Mouse (Mus musculus): ENCODE results near the gene Gm10306.

Gene Gm10306

DNA sequence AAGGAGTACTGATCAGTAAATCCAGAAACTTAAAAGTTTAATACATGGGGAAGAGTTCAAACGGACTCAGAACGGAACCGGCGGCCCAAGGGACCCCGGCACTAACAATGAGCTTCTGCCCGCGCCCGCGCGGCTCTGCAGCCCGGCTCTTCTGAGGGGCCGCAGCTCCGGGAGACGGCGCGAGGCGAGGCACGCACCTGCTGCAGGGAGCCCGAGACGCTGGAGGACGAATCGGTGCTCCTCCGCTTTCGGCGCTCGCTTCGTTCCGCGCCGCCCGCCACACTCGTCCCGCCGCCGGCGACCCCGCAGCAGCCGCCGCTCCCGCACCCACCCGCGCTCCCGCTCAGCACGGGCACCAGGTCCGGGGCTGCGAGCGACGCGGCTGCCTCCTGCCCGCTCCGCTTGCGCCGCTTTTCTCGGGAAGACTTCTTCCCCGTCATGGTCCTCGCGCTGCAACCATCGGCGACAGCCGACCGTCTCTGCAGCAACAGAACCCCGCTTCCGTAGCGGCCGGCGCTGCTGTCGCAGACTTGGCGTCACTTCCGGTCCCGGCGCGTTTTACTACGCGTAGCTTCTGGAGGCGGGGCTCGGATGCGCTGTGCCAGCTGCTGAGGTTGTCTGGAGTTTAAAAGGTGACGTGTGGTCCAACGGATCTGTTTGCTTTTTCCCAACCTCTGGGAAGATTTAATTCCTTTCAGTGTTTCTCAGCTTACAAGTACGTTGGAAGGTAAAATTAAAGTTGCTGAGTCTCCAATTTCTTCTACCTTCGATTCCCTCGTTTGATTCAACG lies at the start of gene Gm10306, which contains the start of gene Caap1:
Gene Gm10306 (plus strand): TSS at position 282 of the 790 bp plus-strand sequence.
Gene Caap1 (minus strand): TSS at position 532 of the 790 bp plus-strand sequence.
- DNase-seq (ENCODE audit: extremely low read depth, insufficient read length, low spot score) = peak; percentile 93

DNA sequence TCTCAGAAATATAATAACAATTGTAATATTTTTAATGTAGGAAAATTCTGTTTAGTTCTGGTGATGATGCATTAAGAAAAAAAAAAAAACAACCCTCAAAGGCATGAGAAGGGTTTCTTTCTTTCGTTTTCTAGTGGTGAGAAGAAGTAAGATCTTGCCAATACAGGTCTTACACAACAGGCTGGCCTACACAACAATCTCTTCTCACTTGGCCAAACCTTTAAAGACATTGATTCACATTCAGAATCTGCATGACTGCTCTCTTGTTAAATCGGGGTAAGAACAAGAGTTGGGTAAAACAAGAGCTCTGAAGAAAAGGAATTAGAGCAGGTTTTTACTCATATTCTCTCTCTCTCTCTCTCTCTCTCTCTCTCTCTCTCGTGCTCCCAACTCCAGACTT lies 41.0 kb upstream of the Gm10306 start:
- DNase-seq (ENCODE audit: extremely low read depth, insufficient read length, low spot score) = no peak

DNA sequence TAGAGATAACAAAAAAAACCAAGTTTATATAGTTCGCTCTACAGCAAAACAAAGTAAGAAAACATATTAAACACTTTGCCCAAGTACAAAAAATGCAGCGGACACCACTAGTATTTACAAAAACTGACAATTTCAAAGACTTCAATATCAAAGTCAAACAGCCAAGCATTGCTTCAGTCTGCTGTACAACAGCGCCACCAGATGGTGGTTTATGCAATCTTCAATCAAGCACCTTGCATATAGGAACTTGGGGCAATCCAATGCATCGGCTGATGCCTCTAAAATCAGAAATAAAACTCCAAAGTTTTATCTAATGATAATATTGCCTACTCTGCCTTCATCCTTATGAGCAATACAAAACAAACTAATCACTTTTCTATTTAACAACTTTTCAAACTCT lies 38.7 kb upstream of the Gm10306 start:
- no peak for DNase-seq (ENCODE audit: extremely low read depth, insufficient read length, low spot score)

DNA sequence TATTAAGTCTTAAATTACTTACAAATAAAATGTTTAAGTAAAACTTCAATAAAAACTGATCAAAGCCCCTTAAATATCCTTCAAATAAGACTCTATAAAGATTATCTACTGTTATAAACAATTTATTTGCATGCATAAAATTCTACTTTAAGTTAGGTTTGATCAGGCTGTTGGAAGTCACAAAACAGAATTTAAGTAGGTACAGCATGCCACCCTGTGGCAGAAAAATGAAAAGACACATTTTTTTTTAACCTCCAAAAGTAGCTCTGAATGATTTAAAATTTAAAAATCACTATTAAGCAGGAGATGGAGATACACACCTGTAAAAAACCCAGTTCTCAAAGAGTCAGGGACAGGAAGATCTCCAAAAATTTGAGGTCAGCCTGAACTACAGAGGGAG lies 33.0 kb upstream of the Gm10306 start:
- DNase-seq (ENCODE audit: extremely low read depth, insufficient read length, low spot score) = no peak

DNA sequence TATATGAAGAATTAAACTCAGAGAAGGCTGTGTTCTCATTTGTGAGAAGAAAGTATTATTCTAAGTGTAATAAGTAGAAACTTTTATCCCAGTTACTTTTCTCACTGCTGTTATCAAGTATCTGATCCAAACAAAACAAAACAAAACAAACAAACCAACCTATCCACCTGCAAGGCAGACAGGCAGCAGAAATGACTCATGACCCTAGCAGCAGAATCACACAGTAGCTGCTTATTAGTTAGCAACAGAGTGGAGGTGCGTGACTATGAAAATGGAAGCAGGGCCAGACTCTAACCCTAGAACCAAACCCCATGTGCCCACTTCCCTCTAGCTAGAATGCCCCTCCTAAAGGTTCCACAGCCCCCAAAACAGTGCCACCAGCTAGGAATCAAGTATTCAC lies 26.9 kb upstream of the Gm10306 start:
- DNase-seq (ENCODE audit: extremely low read depth, insufficient read length, low spot score) = no peak

DNA sequence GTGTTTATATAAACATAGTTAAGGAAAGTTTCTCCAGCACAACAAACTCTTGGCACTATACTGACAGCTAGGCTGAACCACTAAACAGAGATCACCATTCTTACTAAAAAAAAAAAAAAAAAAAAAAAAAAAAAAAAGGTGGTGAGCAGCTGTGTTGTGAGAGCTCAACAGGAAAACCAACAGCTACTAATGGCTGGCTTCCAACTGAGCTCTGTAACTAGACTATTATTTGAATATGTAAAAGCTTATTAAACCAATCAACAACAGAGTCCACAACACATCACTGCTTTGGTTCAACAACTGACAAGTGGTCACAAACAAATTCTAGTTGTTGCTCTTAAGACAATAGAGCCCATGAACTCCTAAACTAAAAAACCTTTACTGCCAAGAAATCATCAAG lies 23.1 kb upstream of the Gm10306 start:
- DNase-seq (ENCODE audit: extremely low read depth, insufficient read length, low spot score) = no peak

DNA sequence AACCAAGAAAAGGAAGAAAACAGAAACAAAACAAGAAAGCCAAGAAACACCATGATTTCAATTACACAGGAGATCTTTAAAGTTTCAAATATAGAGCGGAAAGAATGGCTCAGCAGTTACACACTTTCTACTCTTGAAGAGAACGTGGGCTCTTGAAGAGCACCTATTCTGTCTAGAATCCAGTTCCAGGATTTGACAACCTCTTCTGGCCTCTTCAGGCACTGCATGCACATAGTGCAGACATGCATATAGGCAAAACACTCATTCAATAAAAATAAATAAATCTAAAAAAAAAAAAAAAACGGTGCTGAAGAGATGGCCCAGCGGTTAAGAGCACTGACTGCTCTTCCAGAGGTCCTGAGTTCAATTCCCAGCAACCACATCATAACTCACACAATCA lies 13.3 kb upstream of the Gm10306 start:
- no peak for DNase-seq (ENCODE audit: extremely low read depth, insufficient read length, low spot score)

DNA sequence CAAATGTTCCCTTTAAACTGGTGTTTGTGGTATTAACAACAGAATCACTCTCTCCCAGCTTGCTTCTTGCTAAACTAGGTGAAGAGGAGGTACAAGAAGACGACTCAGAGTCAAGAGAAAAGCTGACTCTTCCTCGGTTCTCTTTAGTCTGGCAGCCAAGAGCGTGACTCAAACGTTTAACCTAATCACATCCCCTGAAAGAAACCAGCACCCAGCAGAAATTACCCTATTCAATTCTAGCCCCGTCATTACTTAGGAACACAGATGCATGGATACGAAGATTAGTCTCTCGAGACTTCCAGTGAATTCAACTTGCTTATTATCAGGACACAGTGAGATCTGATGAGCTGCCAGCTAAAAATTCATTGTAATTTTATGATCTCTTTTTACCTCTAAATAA lies 12.0 kb upstream of the Gm10306 start:
- DNase-seq (ENCODE audit: extremely low read depth, insufficient read length, low spot score) = no peak

DNA sequence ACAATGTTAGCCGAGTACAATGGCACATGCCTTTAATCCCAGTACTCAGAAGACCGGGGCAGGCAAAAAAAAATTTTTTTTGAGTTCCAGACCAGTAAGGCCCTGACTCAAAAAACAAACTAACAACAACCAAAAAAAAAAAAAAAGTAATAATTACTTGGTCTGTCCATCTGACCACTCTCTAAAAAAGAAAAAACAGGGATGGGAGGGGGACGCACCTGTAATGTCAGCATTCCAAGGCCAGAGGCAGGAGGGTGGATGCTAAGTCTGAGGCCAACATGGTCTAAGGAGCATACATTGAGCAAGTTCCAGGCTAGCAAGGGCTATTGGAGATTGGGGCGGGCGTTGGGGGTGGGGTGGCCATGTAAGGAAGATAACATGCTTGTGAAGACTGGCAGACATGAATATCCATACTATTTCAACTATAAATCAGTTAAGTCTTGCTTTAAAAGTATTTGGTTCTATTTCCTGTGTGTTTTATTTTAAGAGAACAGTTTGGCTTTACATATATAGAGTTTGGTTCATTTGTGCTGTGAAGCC lies 1.3 kb upstream of the Gm10306 start:
- DNase-seq (ENCODE audit: extremely low read depth, insufficient read length, low spot score) = no peak

DNA sequence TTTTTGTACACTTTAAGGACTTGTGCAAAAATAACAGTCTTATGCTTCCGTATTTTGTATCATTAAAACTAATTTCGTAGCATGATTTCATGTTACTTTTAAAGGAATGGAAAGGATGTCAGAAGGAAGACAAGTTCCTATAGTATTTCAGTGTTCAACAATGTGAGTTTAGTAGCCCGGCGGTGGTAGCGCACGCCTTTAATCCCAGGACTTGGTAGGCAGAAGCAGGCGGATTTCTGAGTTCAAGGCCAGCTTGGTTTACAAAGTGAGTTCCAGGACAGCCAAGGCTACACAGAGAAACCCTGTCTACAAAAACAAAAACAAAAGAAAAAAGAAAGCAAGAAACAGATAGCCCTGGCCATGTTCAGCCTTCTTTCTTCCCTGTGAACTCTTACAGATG lies 799 bp downstream of the Gm10306 start:
- no peak for DNase-seq (ENCODE audit: extremely low read depth, insufficient read length, low spot score)

DNA sequence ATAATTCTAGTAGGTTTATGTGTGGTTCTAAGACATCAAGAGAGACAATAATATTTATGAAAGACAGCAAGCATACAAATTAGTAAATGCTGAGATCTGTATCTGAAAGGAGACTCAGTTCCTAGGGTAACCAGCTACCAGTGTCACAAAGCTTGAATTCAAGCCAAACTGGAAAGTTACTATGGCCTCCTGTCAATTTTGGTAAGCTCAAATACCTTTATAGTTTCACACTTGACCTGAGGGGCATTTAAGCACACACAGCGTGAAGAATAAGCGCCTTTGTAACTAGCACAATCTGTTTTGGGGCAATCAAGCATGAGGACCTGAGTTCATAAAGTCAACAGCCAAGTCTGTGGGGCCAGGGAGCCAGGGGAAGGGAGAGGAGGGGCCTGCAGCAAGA lies 2.9 kb downstream of the Gm10306 start:
- DNase-seq (ENCODE audit: extremely low read depth, insufficient read length, low spot score) = no peak

DNA sequence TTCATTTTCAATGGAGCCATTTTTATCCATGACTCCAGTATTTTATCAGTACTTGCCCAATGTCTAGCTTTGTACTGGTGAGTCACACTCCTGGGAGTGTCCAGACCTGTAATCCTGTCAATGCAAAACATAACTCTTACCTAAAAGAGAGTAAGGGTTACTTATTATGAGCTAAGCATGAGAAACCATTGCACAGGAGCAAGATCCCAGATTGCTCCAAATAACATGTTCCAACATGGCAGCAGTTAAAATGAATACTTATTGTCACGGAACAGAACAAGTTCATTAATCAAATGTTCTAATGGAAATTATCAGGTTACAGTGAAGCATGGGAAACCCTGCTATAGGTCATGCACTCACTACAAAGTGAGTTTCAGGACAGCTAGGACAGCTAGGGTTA lies 4.0 kb downstream of the Gm10306 start:
- no peak for DNase-seq (ENCODE audit: extremely low read depth, insufficient read length, low spot score)

DNA sequence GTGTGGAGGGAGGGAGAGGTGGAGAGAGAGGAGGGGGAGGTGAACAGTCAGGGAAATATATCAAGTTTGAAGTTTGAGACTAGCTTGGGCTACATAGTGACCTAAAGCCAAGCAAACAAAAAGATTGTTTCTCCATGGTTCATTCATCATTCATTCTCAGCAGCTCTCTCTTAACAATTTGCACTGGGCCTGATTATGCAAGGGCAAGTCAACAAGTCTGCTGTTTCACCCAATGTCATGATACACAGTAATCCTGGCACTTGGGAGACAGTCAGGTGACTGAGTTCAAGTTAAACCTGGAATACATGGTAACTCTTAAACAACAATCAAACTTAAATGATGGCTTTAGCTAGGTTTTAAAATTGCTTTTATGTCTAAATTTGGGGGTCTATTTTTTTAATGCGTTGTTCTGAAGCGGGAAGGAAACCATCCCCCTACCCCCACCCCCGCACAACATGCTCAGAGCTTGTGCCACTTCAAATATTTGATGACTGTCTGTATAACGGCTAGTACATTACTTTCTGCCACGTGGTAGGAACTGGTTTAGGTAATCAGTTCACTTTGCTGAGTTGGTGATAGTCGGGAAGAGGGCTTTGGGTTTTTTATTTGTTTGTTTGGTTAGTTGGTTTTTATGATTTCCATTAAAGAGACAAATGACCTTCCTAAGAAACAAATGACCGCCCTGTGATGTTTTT lies 5.8 kb downstream of the Gm10306 start:
- DNase-seq (ENCODE audit: extremely low read depth, insufficient read length, low spot score) = no peak

DNA sequence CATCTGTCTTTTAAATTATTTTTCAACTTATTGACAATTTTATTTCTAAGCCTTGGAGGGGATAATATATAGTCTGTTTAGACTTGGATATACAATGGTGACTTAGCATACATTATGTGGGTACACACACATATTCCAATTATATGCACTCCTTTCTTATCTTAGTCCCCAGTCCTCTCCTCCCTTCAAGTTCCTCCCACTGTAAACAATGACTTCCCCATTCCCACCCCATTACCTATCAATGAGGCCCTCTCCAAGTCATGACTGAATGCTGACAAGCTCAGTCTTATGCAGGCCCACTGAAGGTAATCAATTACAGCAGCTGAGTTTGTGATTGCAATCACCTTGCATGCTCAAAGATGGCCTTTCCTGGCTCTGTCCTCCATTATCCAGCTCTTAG lies 8.0 kb downstream of the Gm10306 start:
- DNase-seq (ENCODE audit: extremely low read depth, insufficient read length, low spot score) = no peak

DNA sequence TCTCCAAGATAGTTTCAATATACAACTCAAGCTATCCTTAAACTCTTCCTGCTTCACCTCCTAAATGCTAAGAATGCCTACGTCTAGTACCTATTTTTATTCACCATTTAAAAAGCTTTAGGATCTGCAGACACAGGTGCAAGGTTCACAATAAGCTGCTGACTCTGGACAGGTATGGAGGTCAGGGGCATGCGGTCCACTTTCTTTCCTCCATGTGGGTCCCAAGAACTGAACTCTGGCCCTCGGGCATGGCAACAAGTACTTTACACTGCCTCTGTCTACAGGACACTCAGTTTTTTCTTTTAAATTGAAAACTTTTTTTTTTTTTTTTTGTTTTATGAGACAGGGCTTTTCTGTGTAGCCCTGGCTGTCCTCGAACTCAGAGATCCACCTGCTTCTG lies 16.3 kb downstream of the Gm10306 start:
- no peak for DNase-seq (ENCODE audit: extremely low read depth, insufficient read length, low spot score)

DNA sequence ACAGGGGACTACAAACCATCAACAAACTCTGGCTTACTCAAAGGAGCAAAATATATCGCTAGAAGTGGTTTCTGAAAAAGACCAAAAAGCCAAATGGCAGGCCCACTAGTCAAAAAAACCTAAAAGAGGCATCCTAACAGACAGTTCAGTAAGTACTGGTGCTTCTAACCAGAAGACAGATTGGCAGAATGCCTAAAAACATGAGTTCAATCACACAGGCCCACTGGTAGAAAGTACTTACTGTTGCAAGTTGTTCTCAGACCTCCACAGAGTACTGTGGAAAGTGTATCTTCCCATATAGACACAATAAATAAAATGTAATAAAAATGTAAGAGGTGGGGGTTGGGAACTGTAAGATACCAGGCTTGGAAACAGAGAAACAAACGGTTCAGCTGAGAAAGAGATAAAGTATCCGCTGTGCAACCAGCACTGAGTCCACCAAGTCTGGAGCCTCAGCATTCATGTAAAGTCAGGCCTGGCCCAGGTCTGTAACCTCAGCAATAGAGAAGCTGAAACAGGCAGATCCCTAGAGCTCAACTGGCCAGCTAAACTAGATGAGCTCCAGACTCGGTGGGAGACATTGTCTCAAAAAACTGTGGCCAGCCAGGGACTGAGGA lies 35.5 kb downstream of the Gm10306 start:
- no peak for DNase-seq (ENCODE audit: extremely low read depth, insufficient read length, low spot score)

DNA sequence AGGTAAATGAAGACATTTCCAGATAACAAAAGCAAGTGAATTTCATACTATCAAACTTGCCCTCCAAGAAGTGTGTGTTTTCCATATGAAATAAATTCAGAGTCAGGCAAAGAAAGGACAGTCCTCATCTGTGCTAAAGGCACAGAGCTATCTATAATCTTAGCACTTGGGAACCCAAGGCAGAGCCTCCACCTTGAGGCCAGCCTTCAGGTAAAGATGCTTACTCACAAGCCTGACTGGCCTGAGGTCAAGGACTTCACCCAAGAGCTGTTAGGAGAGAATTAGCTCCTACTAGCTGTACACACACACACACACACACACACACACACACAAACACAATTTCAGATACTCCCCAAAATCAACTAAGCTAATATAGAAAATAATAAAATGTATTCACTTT lies 36.4 kb downstream of the Gm10306 start:
- DNase-seq (ENCODE audit: extremely low read depth, insufficient read length, low spot score) = no peak

DNA sequence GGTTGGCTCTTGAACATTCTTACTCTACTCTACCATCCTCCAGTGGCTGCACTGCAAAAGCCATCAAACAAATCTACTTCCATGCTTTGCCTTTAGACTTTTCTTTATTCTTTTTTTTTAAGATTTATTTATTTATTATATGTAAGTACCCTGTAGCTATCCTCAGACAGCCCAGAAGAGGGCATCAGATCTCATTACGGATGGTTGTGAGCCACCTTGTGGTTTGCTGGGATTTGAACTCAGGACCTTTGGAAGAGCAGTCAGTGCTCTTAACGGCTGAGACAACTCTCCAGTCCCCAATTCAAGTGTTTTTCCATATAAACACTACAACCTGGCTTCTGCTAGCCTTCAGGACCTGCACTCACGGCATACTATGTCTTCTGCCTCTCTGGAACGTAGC lies 45.0 kb downstream of the Gm10306 start:
- peak; percentile 27 for DNase-seq (ENCODE audit: extremely low read depth, insufficient read length, low spot score)

DNA sequence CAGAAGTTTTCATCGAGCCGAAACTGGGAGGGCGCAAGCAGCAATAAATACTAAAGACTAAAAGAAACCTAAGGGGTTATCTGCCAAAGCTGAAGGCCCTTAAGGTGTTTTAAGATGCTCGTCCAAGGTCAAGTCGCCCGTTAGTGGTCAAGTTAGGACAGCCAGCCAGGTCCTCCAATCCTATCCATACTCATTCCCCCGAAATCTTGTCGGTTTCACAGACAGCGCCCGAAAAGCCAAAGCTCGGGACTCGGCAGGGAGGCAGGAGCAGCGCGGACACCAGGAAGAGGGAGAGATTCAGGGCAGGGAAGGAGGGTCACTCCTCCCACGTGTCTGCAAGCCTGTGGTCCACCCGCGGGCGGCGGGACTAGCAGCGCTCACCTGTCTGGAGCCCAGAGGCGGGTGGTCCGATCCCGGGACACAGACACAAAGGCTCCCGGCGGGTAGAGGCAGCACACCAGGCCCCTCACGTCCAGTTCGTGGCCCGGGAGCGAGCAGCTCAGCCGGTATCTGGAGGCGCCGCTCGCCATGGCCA lies 46.2 kb downstream of the Gm10306 start:
- DNase-seq (ENCODE audit: extremely low read depth, insufficient read length, low spot score) = no peak

DNA sequence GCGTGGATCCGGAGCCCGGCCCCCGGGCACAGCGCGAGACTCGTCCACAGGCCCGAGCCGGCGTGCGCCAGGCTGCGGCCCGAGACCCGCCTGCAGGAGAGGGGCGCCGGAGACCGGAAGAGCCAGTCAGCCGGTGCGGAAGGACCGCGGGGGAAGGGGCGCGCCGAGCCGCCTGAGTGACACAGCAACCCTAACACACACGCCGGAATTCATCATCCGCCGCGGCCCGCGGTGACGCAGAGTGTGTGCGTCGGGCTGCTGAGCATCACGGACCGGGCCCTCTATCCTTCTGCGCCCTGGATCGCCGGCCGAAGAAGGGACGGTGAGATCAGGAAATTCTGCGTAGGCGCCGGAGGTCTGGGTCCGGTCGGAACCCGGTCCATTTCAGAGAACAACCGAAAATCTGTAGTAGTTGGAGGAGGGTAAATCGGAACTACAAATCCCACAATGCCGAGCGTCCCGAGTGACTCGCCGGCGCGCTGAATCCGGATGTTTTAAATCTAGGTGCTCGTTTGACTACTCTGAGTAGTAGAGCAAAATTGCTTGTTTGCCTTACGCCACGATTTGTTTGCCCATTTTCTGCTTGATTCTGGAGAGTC lies 46.8 kb downstream of the Gm10306 start, which contains the start of gene Plaa:
Gene Plaa (minus strand): TSS at position 214 of the 599 bp plus-strand sequence.
- peak; percentile 93 for DNase-seq (ENCODE audit: extremely low read depth, insufficient read length, low spot score)
